Mouse (Mus musculus): ENCODE data around the gene Pgam2.
"Not testable (repeated sequence)": the region's sequence is repeated elsewhere in the genome, so short reads cannot be mapped to it uniquely, and the experiment has no call there.

Pgam2 gene

DNA sequence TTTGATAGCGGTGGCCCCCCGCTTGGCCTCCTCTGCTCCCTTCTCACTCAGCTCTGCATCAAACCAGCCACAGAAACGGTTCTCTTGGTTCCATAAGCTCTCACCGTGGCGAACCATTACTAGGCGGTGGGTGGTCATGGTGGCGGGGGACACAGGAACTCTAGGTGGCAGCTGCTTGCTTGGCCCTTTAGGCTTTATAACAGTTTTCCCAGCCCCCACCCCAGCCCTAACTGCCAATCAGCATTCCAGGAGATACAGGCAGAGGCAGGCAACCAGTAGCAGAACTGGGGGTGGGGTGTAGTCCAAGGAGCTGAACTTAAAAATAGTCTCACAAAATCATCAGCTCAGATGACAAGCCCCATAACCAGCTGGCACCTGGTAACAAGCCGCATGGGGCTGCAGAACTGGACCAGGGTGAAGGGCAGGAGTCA is at the start of gene Pgam2:
Gene Pgam2, minus strand, starts transcription at position 183 of the 431 bp plus-strand sequence.
- DNase-seq (ENCODE audit: low spot score), result no peak

DNA sequence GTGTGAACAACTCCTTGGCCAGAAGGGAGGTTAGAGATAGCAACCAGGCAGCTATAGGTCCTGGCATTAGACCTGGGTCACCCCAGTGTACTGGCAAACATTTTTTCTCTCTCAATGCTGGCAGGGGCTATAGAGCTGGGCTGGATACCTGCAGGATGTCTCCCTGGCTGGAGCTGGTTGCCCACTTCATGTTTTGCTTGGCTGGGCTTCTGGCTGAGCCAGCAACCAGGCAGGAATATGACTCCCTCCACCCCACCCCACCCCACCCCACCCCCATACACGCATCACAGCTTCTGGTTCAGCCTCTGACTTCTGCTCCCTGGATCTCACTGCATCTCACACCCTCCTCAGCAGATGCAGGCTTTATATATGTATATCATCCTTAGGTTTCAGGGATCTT is 48.8 kb upstream of the Pgam2 start:
- no peak for DNase-seq (ENCODE audit: low spot score)

DNA sequence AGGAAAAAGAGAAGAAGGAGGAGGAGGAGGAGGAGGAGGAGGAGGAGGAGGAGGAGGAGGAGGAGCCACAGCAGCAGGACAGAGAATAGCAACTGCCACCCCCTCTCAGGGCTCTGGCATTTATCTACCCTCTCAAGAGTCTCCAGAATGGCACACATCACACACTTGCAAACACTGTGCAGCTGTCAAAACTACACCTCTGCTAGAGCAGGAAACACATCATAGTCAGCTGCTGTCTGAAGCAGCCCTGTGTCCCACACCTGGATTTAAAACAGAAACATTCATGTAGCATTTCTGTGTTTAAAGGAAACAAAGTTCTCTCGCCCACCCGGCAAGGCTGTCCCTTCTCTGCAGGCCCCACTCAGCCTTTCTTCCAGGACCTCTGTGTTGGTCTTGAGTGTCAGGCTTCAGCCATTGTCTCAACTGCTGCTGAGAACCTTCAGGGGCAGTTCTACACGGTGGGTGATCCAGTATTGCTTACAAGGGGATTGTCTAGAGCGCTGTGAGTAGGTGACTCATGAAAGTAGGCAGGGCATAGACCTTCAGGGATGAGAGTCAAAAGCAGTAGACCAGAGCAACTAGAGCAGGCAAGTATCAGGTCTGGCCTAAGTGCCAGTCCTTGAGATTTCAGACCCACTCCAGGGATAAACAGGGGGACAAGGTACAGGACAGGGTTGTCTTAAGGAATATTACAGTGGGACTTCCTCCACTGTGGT is 47.6 kb upstream of the Pgam2 start:
- no peak for DNase-seq (ENCODE audit: low spot score)

DNA sequence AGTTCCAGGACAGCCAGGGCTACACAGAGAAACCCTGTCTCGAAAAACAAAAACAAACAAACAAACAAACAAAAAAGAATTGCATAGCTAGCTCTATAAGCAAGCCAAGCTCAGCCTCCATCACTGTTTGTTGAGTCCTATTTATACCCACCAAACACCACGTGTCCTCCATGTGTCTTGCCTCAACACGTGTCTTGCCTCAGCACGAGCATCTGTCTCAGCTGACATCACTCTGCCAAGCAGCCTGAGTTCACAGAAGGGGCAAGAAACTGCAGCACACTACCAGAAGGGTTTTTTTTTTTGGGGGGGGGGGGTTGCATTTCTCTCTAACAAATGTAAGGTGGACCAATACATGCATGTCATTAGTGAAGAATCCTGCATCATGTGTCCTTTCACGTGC is 46.9 kb upstream of the Pgam2 start:
- DNase-seq (ENCODE audit: low spot score), result no peak

DNA sequence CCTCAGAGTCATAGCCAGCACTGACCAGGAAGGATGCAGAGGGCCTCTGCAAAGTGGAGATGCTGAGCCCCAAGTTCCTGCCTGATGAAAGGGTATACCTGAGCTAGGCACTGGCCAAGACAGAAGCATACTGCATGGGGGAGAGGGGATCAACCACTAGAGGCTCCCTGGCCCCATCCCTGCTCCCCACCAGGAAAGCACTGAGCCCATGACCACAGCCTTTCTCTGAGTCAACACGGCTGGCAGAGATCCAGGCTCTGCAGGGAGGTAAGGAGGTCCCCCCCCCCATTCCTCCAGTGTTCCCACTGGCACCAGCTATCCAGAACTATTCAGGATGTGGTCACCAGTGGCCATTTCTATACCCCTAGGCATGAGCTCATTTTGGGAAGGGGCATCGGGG is 45.8 kb upstream of the Pgam2 start:
- DNase-seq (ENCODE audit: low spot score), result no peak

DNA sequence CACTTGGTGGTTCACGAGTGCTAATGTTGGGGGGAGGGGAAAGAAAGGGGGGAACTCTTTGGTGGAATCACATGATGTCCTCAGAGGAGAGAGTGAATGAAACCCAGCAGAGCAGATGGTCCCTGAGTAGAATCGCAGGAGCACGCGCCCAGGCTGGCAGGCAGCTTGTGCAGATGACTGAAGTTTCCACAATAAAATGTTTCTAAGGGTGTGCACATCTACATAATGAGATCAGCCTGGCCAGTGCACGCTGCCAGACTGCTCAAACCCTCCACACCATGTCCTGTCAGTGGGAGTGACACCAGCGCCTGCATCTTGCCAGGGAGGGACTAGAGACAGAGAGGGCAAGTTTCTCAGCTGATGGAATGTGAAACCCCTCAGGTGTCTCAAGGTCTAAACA is 45.2 kb upstream of the Pgam2 start:
- no peak for DNase-seq (ENCODE audit: low spot score)

DNA sequence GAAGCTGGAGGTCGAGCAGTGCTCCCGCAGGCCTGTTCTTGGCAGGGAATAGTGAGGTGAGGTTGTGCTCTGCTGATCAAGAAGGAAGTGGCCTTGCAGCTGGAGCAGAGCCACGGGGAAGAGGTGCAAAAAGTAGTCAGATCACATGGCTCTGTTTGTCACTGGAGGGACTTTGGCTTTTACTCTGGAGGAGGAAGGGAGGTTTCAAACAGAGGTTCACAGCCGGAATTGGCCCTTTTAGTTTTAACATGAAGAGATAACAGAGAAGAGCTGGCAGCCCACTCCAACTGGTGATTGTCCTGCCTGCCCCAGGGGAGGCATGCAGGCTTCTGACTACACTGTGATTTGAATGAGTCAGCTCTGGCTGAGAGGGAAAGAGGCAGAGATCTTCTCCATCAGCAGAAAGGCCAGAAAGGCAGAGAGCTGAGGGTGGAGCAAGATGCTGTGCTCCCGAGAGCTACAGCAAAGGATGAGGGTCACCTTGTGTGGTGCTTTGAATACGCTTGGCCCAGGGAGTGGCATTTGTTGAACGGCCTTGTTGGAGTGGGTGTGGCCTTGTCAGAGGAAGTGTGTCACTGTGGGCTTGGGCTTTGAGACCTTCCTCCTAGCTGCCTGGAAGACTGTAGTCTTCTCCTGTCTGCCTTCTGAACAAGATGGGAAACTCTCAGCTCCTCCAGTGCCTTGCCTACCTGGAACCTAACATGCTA is 43.3 kb upstream of the Pgam2 start:
- DNase-seq (ENCODE audit: low spot score), result no peak

DNA sequence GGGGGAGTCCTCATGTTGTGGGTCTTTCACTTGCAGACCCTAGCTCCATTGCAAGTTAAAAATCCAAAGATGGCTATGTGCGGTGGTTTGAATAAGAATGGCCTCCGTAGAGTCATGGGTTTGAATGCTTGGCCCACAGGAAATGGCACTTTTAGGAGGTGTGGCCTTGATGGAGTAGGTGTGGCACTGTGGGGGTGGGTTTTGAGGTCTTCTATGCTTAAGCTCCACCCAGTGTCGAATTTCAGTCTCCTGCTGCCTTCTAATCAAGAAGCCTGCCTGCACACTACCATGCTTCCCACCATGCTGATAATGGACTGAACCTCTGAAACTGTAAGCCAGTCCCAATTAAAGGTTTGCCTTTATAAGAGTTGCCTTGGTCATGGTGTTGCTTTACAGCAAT is 39.6 kb upstream of the Pgam2 start:
- DNase-seq (ENCODE audit: low spot score), result no peak

DNA sequence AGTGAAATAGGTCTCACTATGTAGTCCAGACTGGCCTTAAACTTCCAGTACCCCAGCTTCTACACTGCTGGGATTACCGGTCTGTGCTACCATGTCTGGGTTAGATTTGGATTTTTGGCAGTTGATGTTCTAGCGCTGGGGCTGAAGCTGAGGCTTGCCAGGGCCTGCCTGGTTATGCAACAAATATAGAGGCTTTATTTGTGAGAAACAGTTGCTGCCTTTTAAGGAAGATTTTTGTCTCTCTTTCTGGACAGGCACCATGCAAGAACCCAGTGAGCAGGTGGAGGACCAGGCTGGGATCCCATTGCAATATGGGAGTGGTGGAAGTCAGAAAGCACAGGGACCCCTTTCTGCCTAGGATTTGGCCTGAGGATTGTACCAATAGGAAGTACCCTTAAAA is 38.2 kb upstream of the Pgam2 start:
- no peak for DNase-seq (ENCODE audit: low spot score)

DNA sequence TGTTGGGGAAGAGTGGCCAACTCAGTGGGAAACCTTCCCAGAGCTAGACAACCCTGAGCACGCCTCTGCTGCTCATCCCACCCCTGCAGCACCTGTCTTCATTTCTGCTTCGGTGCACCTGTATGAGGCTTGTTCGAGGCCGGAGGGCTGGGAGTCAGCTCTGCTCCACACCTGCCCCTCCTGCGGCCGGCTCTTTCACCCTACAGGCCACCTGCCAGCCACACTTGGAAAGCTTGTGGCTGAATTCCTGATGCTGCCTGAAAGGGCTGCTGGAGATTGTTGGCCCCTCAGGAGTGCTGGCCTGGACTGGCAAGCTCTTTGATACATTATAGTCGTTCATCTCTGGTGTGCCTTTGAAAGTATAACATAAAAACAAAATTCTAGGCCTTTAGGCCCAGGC is 36.8 kb upstream of the Pgam2 start:
- no peak for DNase-seq (ENCODE audit: low spot score)

DNA sequence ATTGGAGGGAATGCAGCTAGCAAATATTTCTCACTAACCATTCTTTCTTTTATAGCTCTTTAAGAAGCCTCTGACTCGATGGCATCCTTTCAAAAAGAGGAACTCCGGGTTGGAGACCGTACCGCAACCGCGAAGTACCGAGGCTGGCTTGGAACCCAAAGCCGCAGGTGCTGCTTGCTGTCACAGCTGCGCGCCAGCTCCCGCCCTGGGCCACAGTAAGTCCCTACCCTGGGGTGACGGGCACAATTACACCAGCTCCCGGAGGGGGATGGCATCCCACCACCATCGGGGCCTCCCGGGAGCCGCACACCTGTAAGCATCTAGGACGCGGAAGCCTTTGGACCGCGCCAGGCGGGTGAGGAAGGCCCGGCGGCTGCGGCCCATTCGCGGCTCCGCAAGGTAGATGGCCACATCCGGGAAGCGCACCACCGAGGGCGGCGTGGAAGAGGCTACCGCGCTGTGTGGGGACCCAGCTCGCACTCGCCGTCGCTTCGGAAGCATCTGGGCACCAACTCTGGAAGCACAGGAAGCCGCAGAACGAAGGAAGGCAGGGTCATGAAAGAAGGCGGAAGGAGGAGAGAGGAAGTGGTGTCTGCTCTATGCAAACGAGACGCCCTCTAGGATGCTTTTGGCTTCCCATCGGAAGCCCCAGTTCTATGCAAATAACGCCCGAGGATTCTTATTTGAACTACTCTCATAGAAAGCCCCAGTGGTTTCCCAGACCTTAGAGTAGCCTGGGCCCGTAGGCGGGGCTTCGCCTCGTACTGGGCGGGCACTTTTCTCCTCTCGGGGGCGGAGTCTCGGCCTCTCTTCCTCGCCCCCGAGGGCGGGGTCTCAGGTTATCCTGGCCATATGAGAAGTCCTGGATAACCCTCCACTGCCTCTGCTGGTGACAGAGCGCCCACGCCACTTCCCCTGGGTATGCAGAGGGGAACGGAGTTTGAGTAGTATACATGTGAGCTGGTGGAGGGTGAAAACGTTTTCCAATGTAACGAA is 34.0 kb upstream of the Pgam2 start, which contains the start of gene Polm:
Gene Polm, minus strand, starts transcription at position 766 of the 996 bp plus-strand sequence.
- DNase-seq (ENCODE audit: low spot score), result peak; percentile 97

DNA sequence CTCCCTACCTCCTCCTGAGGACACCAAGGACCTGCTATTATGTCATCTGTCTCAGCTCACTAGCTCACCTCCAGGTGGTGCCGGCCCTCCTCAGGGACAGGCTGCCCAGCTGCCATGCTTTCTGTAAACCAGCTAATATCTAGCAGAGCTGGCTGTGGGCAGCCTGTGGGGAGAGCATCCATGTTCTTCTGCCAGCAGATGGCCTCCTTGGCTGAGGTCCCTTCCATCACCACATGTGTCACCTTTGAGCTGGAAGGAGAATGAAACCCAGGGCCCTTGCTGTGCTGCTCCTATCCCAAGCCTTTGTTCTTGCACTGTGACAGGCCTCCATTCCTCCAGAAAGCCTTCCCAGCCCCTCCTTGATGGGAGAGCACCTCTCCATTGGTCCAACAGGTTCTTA is 32.6 kb upstream of the Pgam2 start:
- DNase-seq (ENCODE audit: low spot score), result peak; percentile 51

DNA sequence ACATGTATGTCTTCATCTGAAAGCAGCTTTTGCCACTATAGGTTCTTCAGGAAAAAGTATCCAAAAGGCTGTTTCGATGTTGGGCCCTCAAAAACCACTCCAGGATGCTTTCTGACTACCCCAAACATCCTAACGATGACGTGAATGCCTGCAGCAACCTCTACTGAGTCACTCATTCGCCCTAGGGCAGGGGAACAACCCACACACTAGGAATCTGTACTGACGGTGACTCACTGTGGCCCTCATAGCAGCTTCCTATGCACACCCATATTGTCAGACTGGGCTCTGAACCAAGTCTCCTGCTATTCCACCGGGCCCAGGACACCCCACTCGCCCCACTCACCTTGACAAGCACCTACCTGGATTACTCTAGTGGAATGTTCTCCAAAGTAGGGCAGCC is 31.5 kb upstream of the Pgam2 start:
- no peak for DNase-seq (ENCODE audit: low spot score)

DNA sequence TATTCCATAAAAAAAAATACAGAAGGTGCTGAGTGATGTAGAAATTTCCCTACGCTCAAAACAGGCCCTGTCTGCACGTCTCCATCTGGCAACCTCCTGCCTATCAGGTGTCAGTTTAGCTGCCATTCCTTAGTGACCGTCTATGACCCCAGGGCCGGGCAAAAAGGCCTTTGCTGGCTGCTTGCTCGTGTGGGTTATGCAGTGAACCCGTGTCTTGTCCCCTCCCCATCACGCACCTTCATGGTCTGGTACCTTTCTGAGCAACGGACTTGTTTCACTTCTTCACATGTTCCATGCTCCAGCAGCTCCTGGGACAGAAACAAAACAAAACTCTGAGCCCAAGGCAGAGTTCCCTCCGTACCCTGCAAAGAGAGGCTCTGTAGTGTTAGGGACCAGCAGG is 31.0 kb upstream of the Pgam2 start:
- DNase-seq (ENCODE audit: low spot score), result no peak

DNA sequence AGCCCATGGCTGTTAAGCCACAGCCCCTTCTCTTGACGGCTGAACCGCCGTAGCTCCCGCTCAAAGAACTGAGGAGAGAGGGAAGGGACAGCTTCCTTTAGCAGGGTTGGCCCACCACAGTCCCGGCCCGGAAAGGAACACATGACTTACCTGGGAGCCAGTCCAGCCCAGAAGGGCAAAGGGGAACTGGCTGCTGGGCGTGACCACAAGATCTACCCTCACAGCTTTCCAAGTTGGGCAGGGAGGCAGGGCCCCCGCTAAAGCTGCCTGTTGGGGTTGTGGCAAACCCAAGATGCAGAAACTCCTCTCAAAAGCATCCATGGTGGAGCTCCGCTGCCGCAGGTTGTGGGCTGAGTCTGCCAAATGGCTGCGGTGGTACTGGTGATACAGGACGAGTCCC is 25.8 kb upstream of the Pgam2 start:
- no peak for DNase-seq (ENCODE audit: low spot score)

DNA sequence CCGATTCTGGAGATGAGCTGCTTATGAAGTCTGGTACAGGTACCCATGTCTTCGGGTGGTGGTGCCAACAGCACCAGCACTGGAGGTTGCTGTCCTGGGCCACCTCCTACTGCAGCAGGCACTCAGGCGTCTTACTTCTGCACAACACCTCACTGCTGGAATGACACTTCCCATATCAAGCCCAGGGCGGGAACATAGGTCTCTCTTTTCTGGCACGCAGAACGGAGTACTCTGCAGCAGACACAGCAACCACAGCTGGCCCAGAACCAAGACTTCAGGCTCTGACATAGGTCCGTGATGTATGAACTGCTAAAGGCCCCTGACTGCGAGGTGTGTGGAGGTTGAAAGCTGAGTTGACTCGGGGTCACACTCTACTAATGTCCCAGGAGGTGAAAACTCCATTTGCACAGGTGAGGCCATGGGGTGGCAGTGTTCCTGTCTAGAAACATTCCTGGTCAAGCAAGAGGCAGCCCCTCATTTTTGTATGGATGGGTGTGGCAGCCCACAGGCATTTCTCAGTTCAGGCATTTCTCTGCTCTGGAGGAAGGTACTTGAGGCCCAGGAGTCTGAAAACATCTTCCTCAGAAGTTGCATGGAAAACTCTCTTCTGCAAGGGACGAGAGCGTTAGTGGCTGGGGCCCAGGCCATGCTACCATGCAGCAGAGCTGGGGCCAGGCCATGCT is 25.1 kb upstream of the Pgam2 start:
- DNase-seq (ENCODE audit: low spot score), result no peak

DNA sequence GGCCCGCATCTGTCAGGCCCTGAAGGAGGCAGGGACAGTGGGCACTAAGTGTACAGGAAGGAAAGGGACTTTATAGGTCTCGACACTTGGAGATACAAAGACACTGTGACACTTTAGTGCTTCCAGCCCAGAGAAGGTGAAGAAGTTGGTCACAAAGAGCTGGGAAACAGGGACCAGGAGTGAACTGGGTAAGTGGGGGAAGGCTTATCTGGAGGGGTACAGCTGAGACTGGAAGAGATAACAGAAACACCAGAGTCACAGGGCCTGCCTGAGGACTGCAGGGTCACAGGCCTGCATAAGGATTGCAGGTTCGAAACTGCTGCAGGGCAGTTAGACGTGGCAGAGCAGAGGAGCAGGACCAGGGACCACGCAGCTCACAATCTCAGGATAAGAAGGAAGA is 24.4 kb upstream of the Pgam2 start:
- no peak for DNase-seq (ENCODE audit: low spot score)

DNA sequence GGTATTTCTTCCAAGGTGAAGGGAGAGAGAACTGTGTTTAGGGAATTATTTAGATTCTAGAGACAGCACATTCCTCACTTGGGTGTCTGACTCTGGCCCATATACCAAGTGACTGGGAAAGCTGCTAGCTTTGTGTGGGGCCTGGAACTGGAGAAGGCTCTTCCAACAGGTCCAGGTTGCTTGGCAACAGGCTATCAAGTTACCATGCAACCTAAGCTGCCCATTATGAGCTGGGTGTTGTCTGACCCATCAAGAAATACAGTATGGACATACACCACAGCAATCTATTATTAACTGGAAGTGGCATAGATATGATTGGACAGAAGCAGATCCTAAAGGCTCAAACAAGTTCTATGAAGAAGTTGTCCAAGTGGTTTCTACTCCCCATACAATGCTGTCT is 21.9 kb upstream of the Pgam2 start:
- no peak for DNase-seq (ENCODE audit: low spot score)

DNA sequence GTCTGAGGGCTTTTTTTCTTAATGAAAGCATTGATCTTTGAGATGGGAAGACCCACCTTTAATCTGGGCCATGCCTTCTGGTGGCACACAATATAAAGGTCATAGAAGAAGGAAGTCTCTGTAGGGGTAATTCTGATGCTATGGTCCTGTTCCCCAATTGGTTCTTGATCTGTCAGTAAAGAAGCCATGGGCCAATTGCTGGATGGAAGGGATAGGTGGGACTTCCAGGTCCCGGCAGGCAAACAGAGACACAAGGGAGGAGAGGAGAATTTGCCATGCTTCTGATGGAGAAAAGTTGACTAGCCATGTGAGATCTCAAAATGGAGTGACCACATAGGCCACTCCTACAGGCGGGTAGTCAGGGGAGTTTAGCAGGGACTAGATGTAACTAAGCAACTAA is 15.7 kb upstream of the Pgam2 start:
- no peak for DNase-seq (ENCODE audit: low spot score)

DNA sequence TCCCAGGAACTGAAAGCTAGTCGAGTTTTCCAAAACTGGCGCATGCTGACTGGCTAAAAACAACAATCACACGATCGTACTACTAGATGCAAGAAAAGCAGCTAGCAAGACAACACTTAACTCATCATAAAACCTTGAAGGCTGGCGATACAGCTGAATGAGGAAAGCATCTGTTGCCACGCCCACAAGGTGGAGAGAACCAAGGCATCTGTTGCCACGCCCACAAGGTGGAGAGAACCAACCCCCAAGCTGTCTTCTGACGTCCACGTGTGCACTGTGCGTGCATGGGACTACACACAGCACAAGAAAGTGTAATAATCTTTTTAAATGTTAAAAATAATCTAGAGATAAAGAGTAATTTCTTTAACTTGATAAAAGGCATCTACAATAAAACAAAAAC is 9.8 kb upstream of the Pgam2 start:
- DNase-seq (ENCODE audit: low spot score), result no peak

DNA sequence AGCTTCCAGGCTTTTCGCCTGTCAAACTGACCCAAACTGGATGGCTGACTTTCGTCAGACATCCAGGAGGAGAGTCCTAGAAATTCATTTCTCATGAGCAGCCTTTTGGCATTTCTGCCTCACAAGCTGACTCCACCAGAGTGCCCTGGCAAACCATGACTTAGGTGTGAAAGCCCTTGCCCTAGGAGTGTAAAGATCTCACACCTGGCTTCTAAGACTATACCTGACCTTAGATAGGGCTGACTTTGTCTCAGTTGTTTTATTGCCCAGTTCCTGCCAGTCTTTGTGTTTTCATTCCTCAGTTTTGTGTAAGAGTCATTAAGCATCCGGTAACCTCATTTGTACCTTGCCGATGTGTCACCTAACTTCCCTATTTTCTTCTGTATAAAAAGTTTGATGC is 6.0 kb upstream of the Pgam2 start:
- not testable (repeated sequence) for DNase-seq (ENCODE audit: low spot score)

DNA sequence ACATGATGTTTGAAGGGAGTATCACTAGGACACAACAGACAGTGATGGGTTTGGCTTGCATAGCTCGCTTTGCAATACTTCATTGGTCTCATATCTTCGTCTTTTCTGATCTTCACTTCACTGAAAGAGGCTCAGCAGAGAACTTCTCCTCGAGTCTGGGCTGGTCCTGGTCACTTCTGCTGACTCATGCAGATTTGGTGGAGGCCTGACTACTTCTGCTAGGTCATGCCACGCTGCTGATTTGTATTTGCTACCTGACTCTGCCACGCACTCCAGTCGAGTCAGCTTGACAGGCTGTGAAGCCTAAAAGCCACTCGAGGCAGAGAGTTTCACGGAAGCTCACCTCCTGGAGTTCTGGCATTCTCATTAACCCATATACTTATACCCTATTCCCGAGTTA is 4.4 kb upstream of the Pgam2 start:
- DNase-seq (ENCODE audit: low spot score), result no peak

All from retina, embryonic 14.5 days (tissue).